Mouse (Mus musculus) bone marrow, adult 2 months (tissue): Measurements from ENCODE around the gene Cacna1c.

Experiments used
- CTCF ChIP-seq: fragments of 200-500 bp; IDR thresholded peaks from 2 replicates; pipeline ENCODE4 v1.5.1; 2011; ENCODE audit warnings: low read length, control low read depth; ENCODE audit not compliant: control insufficient read depth, insufficient read depth
- POLR2A ChIP-seq: fragments of 200-500 bp; IDR thresholded peaks from 2 replicates; pipeline ENCODE4 v1.6.1; 2011; ENCODE audit warnings: low read depth, mild to moderate bottlenecking, control low read depth, low read length, borderline replicate concordance; ENCODE audit not compliant: control insufficient read depth

DNA sequence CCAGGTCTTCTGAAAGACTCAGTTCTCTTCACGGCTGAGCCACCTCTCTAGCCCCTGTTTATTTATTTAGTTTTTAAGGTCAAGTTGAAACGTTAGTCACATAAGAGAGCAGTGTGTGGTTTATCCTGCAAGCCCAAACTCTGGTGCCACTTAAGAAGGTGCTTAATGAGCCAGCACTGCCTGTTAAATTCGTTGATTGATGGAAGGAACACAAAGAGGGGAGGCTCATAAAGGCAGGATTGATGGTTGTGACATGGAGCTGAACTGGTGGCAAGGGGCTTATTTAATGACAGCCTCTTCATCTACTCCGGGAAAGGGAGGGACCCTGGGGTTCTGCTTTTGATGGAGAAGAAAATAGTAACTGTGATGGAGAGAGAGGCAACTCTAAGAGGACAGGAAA, 439.7 kb downstream of the Cacna1c start:
- TF ChIP-seq CTCF (no peak), POLR2A (no peak)
